Comparison of ENCODE assay signal across 30 mouse cellular contexts in genomic region chr13:16847236-16847635, GRCm38 (mm10).
DNase-seq lines count a peak whose midpoint lies in the region; ATAC-seq lines count a peak whose summit lies in the region.
"Had no signal": no experiment of that assay in that cellular context is flagged by ENCODE, and none has a peak within 500 bp of the region (broad histone marks: within the 10 kb centered on the region; RNA-seq: fewer than 3 reads in every experiment).

No protein-coding gene starts in this region.

- peaks cover 0 to 7% of the 10 kb centered on the region in 2 experiments; a peak in 2 of 4 replicates for H3K4me1 ChIP-seq in heart, embryonic 14.5 days (ENCODE audit: control insufficient read depth in 2 of 2, insufficient read depth in 2 of 2, low read length in 2 of 2)
- H3K4me1 ChIP-seq: hindbrain, embryonic 13.5 days; limb, embryonic 12.5 days; liver, embryonic 15.5 days; neural tube, embryonic 12.5 days had no signal

- no peak overlapping the region; a peak in 1 of 4 replicates for H3K27ac ChIP-seq in heart, embryonic 14.5 days (replicated peaks in 1 of 2; ENCODE audit: control insufficient read depth in 1 of 2, insufficient read depth in 1 of 2, low read depth in 2 of 2, low read length in 2 of 2)
- H3K27ac ChIP-seq: hindbrain, embryonic 13.5 days; kidney, postnatal 0 days; limb, embryonic 12.5 days; liver, embryonic 15.5 days; neural tube, embryonic 12.5 days had no signal

- H3K27me3 ChIP-seq in heart, embryonic 14.5 days (ENCODE audit: control insufficient read depth, insufficient read depth, low read length) = no peaks in the 10 kb centered on the region
- H3K27me3 ChIP-seq: CH12.LX; hindbrain, embryonic 13.5 days; limb, embryonic 12.5 days; liver, embryonic 15.5 days; neural tube, embryonic 12.5 days had no signal

- no peak for DNase-seq in heart, adult 9 months (ENCODE audit: low spot score in 2 of 2)
- DNase-seq in thymus, postnatal 0 days (ENCODE audit: low spot score) = no peak
- no peak for DNase-seq in left cerebral cortex, adult 9 months (ENCODE audit: low spot score in 2 of 2)
- no peak for DNase-seq in spleen, postnatal 10 days (ENCODE audit: low spot score in 2 of 2)
- DNase-seq: adrenal gland, postnatal 14 days; B cell, adult 2 months; cerebellum, adult 11-12 months; cerebellum, adult 9-11 months; gastrocnemius, postnatal 14 days; heart, postnatal 14 days; kidney, adult 8-10 months; kidney, postnatal 4 days; lung, postnatal 14 days; right cerebral cortex, postnatal 4 days; thymus, postnatal 4 days had no signal

- WGBS in heart, embryonic 14.5 days = 24% methylated on average over 2 of the region's 2 CpGs

- no peak overlapping the region for H3K4me3 ChIP-seq in heart, embryonic 14.5 days (ENCODE audit: control insufficient read depth in 1 of 2, insufficient read depth in 1 of 2, low read depth in 1 of 2, low read length in 2 of 2)
- H3K4me3 ChIP-seq: hindbrain, embryonic 13.5 days; limb, embryonic 12.5 days; liver, embryonic 15.5 days; neural tube, embryonic 12.5 days had no signal

- no peak overlapping the region for H3K9ac ChIP-seq in heart, embryonic 14.5 days (ENCODE audit: low read length)
- H3K9ac ChIP-seq: hindbrain, embryonic 13.5 days; limb, embryonic 12.5 days; liver, embryonic 15.5 days; lung, embryonic 14.5 days; neural tube, embryonic 12.5 days had no signal

- no peaks in the 10 kb centered on the region for H3K9me3 ChIP-seq in heart, embryonic 14.5 days (ENCODE audit: control insufficient read depth, low read length)
- H3K9me3 ChIP-seq: hindbrain, embryonic 13.5 days; limb, embryonic 12.5 days; liver, embryonic 15.5 days; neural tube, embryonic 12.5 days had no signal

- no peaks in the 10 kb centered on the region for H3K36me3 ChIP-seq in heart, embryonic 14.5 days (ENCODE audit: control insufficient read depth, insufficient read depth, low read length)
- H3K36me3 ChIP-seq: hindbrain, embryonic 13.5 days; limb, embryonic 12.5 days; liver, embryonic 15.5 days; neural tube, embryonic 12.5 days had no signal

- H3K4me2 ChIP-seq in heart, embryonic 14.5 days (ENCODE audit: low read length) = no peak overlapping the region
- H3K4me2 ChIP-seq: heart, embryonic 11.5 days; hindbrain, embryonic 13.5 days; limb, embryonic 12.5 days; liver, embryonic 15.5 days; lung, embryonic 14.5 days; midbrain, embryonic 11.5 days; neural tube, embryonic 12.5 days had no signal

- ATAC-seq in heart, embryonic 14.5 days (ENCODE audit: insufficient number of reproducible peaks, insufficient read depth, low FRiP score, low read depth) = 0 out of 2 replicates have a peak, but pooled peaks have one; percentile 39
- peak; percentile 92 for ATAC-seq in common myeloid progenitor, adult 5-6 weeks (replicated peaks; ENCODE audit: low read depth, poor library complexity, severe bottlenecking)
- peak; percentile 97 for ATAC-seq in megakaryocyte progenitor cell, adult 5-6 weeks (replicated peaks; ENCODE audit: poor library complexity)
- ATAC-seq: forebrain, embryonic 14.5 days; intestine, embryonic 16.5 days; midbrain, embryonic 16.5 days had no signal

Comparison
In these comparisons a context has a peak if more than half of its experiments do, and no peak if none do; other contexts are left out.
1. ATAC-seq: peak in every context shown above with its lines; median percentile 97 in megakaryocyte progenitor cell, adult 5-6 weeks; 92 in common myeloid progenitor, adult 5-6 weeks; 39 in heart, embryonic 14.5 days.